ENCODE assay signal across 8 mouse cellular contexts in the genomic region with DNA sequence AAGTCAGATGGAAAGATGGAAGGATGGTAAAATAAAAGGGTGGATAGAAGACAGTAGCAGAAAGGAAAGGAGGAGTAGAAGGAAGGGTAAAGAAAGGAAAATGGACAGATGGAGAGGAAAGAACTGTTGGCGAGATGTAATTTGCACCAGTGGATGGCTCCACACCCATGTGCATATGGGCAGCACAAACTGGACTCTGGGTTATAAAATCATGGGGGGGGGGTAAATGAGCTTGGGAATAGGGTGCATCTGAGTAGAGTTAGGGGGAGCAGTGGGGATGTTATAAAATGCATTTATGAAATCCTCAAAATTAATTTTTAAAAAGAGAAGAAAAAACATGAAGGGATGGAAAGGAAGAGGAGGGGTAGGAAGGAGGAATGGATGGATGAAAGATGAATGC. TPM values are rescaled to one million over a fixed set of nuclear protein-coding genes. Genes with fewer than 3 reads are reported as not detected.
DNase-seq lines count a peak whose midpoint lies in the region; ATAC-seq and TF ChIP-seq lines count a peak whose summit lies in the region.

No protein-coding gene starts in this region.

- no peaks in the 10 kb centered on the region for H3K9me3 ChIP-seq in embryonic facial prominence, embryonic 15.5 days (replicated peaks)
- H3K9me3 ChIP-seq in limb, embryonic 10.5 days (replicated peaks) = no peaks in the 10 kb centered on the region
- H3K9me3 ChIP-seq in neural tube, embryonic 14.5 days (ENCODE audit: control insufficient read depth, low read length) = no peaks in the 10 kb centered on the region

- no peaks in the 10 kb centered on the region for H3K79me2 ChIP-seq in liver, adult 2 months (ENCODE audit: control insufficient read depth, insufficient read depth, low read length)

- no peak for ATAC-seq in embryonic facial prominence, embryonic 15.5 days (ENCODE audit: insufficient number of reproducible peaks, low FRiP score, low TSS enrichment, low read depth)
- ATAC-seq in neural tube, embryonic 14.5 days (ENCODE audit: low read depth) = no peak

- no peak for TF ChIP-seq CTCF in liver, adult 2 months (IDR thresholded peaks at IDR 0.05; ENCODE audit: low read depth, low read length)

- H3K9ac ChIP-seq in liver, adult 2 months (ENCODE audit: low read depth, low read length) = peak overlapping the region; percentile 63; the same call in 1 of the 2 replicates
- no peak overlapping the region for H3K9ac ChIP-seq in embryonic facial prominence, embryonic 15.5 days
- H3K9ac ChIP-seq in neural tube, embryonic 14.5 days (replicated peaks; ENCODE audit: low read depth, low read length) = peak overlapping the region; percentile 52; the same call in 1 of the 2 replicates

- peak overlapping the region; percentile 46 for H3K4me2 ChIP-seq in embryonic facial prominence, embryonic 15.5 days (replicated peaks)
- peak overlapping the region; percentile 53 for H3K4me2 ChIP-seq in neural tube, embryonic 14.5 days (ENCODE audit: low read depth, low read length)

- no peak overlapping the region; the same call in 1 of the 2 replicates for H3K4me3 ChIP-seq in liver, adult 2 months (ENCODE audit: insufficient read depth, low read depth, low read length)
- peak overlapping the region; percentile 52 for H3K4me3 ChIP-seq in embryonic facial prominence, embryonic 15.5 days (replicated peaks)
- H3K4me3 ChIP-seq in limb, embryonic 10.5 days = peak overlapping the region; percentile 57
- H3K4me3 ChIP-seq in neural tube, embryonic 14.5 days (ENCODE audit: low read depth, low read length) = peak overlapping the region; percentile 46

- no peak for DNase-seq in liver, adult 2 months (ENCODE audit: extremely low read depth, low read depth, low spot score)
- DNase-seq in liver = no peak
- no peak for DNase-seq in limb, embryonic 10.5 days (ENCODE audit: low spot score)
- no peak for DNase-seq in right cerebral cortex, postnatal 14 days
- no peak for DNase-seq in thymus, postnatal 4 days
- DNase-seq in c-Kit-positive CD71-positive TER-119-positive erythroid progenitor cells, embryonic 14.5 days (ENCODE audit: low spot score) = no peak

- no peak overlapping the region for H3K27ac ChIP-seq in liver, adult 2 months (replicated peaks; ENCODE audit: insufficient read depth, low read depth, low read length)
- no peak overlapping the region for H3K27ac ChIP-seq in embryonic facial prominence, embryonic 15.5 days (replicated peaks)
- no peak overlapping the region for H3K27ac ChIP-seq in limb, embryonic 10.5 days
- H3K27ac ChIP-seq in neural tube, embryonic 14.5 days (ENCODE audit: low read depth, low read length) = no peak overlapping the region

- H3K36me3 ChIP-seq in liver, adult 2 months (ENCODE audit: control insufficient read depth, insufficient read depth, low read length) = no peaks in the 10 kb centered on the region
- peaks cover 4% of the 10 kb centered on the region; the same call in 1 of the 2 replicates for H3K36me3 ChIP-seq in embryonic facial prominence, embryonic 15.5 days
- H3K36me3 ChIP-seq in limb, embryonic 10.5 days = peaks cover 12% of the 10 kb centered on the region; the same call in 1 of the 2 replicates
- 0 out of 2 replicates have a peak, but pooled peaks cover 2% of the 10 kb centered on the region for H3K36me3 ChIP-seq in neural tube, embryonic 14.5 days (ENCODE audit: control insufficient read depth, insufficient read depth, low read length)

- no peaks in the 10 kb centered on the region for H3K27me3 ChIP-seq in liver, adult 2 months (ENCODE audit: control insufficient read depth, insufficient read depth, low read length)
- no peaks in the 10 kb centered on the region for H3K27me3 ChIP-seq in embryonic facial prominence, embryonic 15.5 days
- H3K27me3 ChIP-seq in limb, embryonic 10.5 days (ENCODE audit: low read depth, poor library complexity, severe bottlenecking) = peaks cover 19% of the 10 kb centered on the region
- no peaks in the 10 kb centered on the region for H3K27me3 ChIP-seq in neural tube, embryonic 14.5 days (ENCODE audit: control insufficient read depth, insufficient read depth, low read length)

- 96% methylated on average over 1 of the region's 1 CpGs for WGBS in liver, adult 2 months
- WGBS in embryonic facial prominence, embryonic 15.5 days = 57% methylated on average over 1 of the region's 1 CpGs
- 67% methylated on average over 1 of the region's 1 CpGs for WGBS in limb, embryonic 10.5 days
- WGBS in neural tube, embryonic 14.5 days = 77% methylated on average over 1 of the region's 1 CpGs

- no peaks in the 10 kb centered on the region for H3K4me1 ChIP-seq in liver, adult 2 months (ENCODE audit: control insufficient read depth, insufficient read depth, low read length)
- H3K4me1 ChIP-seq in embryonic facial prominence, embryonic 15.5 days = 0 out of 2 replicates have a peak, but pooled peaks cover 4% of the 10 kb centered on the region
- no peaks in the 10 kb centered on the region for H3K4me1 ChIP-seq in limb, embryonic 10.5 days
- H3K4me1 ChIP-seq in neural tube, embryonic 14.5 days (ENCODE audit: control insufficient read depth, insufficient read depth, low read length) = no peaks in the 10 kb centered on the region

- no peak for TF ChIP-seq POLR2A in liver, adult 2 months (IDR thresholded peaks at IDR 0.05; ENCODE audit: extremely low read depth, insufficient read depth, low read length)

RNA-seq across cellular contexts. Expression of gene Ids, which starts 0.7 kb away (rescaled TPM):
- total RNA-seq in liver, adult 2 months (2014; rRNA removed) = 5.0 and 7.8 TPM in 2 replicates
- 6.4 and 7.4 TPM in 2 replicates for polyA plus RNA-seq in liver, adult 2 months (2012; rRNA removed)
- polyA plus RNA-seq in embryonic facial prominence, embryonic 15.5 days (2015; fragmentation: Nextera tagmentation; extraction: Ambion mirVana) = 4.0 and 4.4 TPM in 2 replicates
- polyA plus RNA-seq in limb, embryonic 10.5 days (2016; fragmentation: Nextera tagmentation; extraction: Ambion mirVana) = 1.1 and 1.7 TPM in 2 replicates
- 18.4 and 19.0 TPM in 2 replicates for polyA plus RNA-seq in neural tube, embryonic 14.5 days (2014; fragmentation: Nextera tagmentation; extraction: Ambion mirVana)

RNA-seq across cellular contexts. Expression of gene 1110012L19Rik, which starts 21.5 kb away (rescaled TPM):
- 19.7 and 23.0 TPM in 2 replicates for total RNA-seq in liver, adult 2 months (2014; rRNA removed)
- polyA plus RNA-seq in liver, adult 2 months (2012; rRNA removed) = 6.0 and 6.7 TPM in 2 replicates
- polyA plus RNA-seq in embryonic facial prominence, embryonic 15.5 days (2015; fragmentation: Nextera tagmentation; extraction: Ambion mirVana) = 30.6 and 31.0 TPM in 2 replicates
- 24.4 and 27.5 TPM in 2 replicates for polyA plus RNA-seq in limb, embryonic 10.5 days (2016; fragmentation: Nextera tagmentation; extraction: Ambion mirVana)
- 34.2 and 45.9 TPM in 2 replicates for polyA plus RNA-seq in neural tube, embryonic 14.5 days (2014; fragmentation: Nextera tagmentation; extraction: Ambion mirVana)
